Mouse (Mus musculus) cerebellum, adult 18-20 months (tissue): ENCODE measurements at regions not wholly inside any gene's neighbourhood (a gene's known extent, or its start where the extent isn't known, plus 50 kb on each side); places are given as distances from the start of the nearest gene placed in this dataset.

Experiments used
- DNase-seq, 2 experiments: peaks; one replicate each; pipeline ENCODE4 v3.0.0; 2021

GRCm38 (mm10) chr6:13305873-13306272 is 81.1 kb upstream of the Vwde start:
- DNase-seq: no peak

- DNase-seq: no peak
Observed at GRCm38 (mm10) chr6:13298171-13298570, 73.4 kb upstream of the Vwde start.

- DNase-seq: no peak
Observed at GRCm38 (mm10) chr6:13297110-13297509, 72.3 kb upstream of the Vwde start.

GRCm38 (mm10) chr6:13296041-13296440 is 71.3 kb upstream of the Vwde start:
- no peak for DNase-seq

DNA sequence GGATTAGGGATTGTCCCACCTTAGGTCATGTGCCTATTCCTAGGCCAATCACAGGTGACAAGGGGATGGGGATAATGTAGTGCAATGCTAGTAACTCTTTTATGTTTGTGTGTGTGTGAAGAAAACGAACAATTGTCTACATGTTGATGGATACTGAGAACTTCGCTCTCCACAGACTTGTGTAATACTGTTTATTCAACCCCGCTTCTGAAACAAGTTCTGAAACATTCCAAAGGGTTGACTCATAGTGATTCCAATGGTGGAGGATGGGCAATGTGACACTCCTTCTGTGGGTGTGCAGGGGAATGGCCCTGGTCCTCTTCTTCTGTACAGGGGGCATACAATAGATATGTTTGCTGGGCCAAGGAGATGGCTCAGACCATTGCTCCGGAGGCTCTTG is 69.6 kb upstream of the Vwde start:
- no peak for DNase-seq

GRCm38 (mm10) chr6:13288500-13288899 is 63.7 kb upstream of the Vwde start:
- DNase-seq: peak in 1 of 2 experiments; percentile 6

GRCm38 (mm10) chr6:13287812-13288211 is 63.0 kb upstream of the Vwde start:
- no peak for DNase-seq

- DNase-seq: no peak
Observed at GRCm38 (mm10) chr6:13286542-13287273, 61.9 kb upstream of the Vwde start.

- peak; percentile 13 to 35 for DNase-seq
Observed at GRCm38 (mm10) chr6:13280835-13281234, 56.1 kb upstream of the Vwde start.
